ENCODE assay signal across 19 mouse cellular contexts in genomic region chr5:97000524-97000923, GRCm38 (mm10). TPM values are rescaled to one million over a fixed set of nuclear protein-coding genes. Genes with fewer than 3 reads are reported as not detected.
DNase-seq lines count a peak whose midpoint lies in the region; ATAC-seq and TF ChIP-seq lines count a peak whose summit lies in the region.
"Had no signal": no experiment of that assay in that cellular context is flagged by ENCODE, and none has a peak within 500 bp of the region (broad histone marks: within the 10 kb centered on the region; RNA-seq: fewer than 3 reads in every experiment).

No protein-coding gene starts in this region.

- H3K4me1 ChIP-seq in heart, embryonic 11.5 days (ENCODE audit: control insufficient read depth, insufficient read depth, low read length), result peaks cover 9% of the 10 kb centered on the region; the same call in 1 of the 2 replicates
- H3K4me1 ChIP-seq in stomach, embryonic 14.5 days (ENCODE audit: control insufficient read depth, insufficient read depth, low read length), result peaks cover 28% of the 10 kb centered on the region; the same call in 1 of the 2 replicates
- H3K4me1 ChIP-seq in stomach, postnatal 0 days (replicated peaks; ENCODE audit: control insufficient read depth, insufficient read depth), result peaks cover 5% of the 10 kb centered on the region; the same call in 1 of the 2 replicates
- H3K4me1 ChIP-seq in limb, embryonic 10.5 days, result peaks cover 40% of the 10 kb centered on the region
- peaks cover 20% of the 10 kb centered on the region; the same call in 1 of the 2 replicates for H3K4me1 ChIP-seq in stomach, embryonic 15.5 days

- H3K9ac ChIP-seq in heart, embryonic 11.5 days (ENCODE audit: low read depth, low read length), result no peak overlapping the region
- H3K9ac ChIP-seq in stomach, embryonic 14.5 days (replicated peaks; ENCODE audit: low read depth, low read length), result no peak overlapping the region
- no peak overlapping the region for H3K9ac ChIP-seq in stomach, postnatal 0 days (ENCODE audit: low read length)
- H3K9ac ChIP-seq in stomach, embryonic 15.5 days, result no peak overlapping the region
- H3K9ac ChIP-seq: embryonic facial prominence, embryonic 15.5 days; forebrain, embryonic 13.5 days; kidney, embryonic 15.5 days; neural tube, embryonic 12.5 days had no signal

- H3K4me2 ChIP-seq in heart, embryonic 11.5 days, result peak overlapping the region; percentile 93
- H3K4me2 ChIP-seq in stomach, embryonic 14.5 days (replicated peaks; ENCODE audit: low read depth, low read length), result peak overlapping the region; percentile 14; the same call in 1 of the 2 replicates
- H3K4me2 ChIP-seq in stomach, postnatal 0 days (replicated peaks; ENCODE audit: low read depth), result no peak overlapping the region
- 0 out of 2 replicates have a peak overlapping the region, but pooled peaks have one; percentile 2 for H3K4me2 ChIP-seq in stomach, embryonic 15.5 days
- H3K4me2 ChIP-seq: embryonic facial prominence, embryonic 15.5 days; kidney, embryonic 15.5 days had no signal

- 81% methylated on average over 5 of the region's 5 CpGs for WGBS in heart, embryonic 11.5 days (ENCODE audit: insufficient replicate concordance)
- 72% methylated on average over 5 of the region's 5 CpGs for WGBS in stomach, embryonic 14.5 days
- WGBS in stomach, postnatal 0 days, result 58% methylated on average over 5 of the region's 5 CpGs
- 91% methylated on average over 5 of the region's 5 CpGs for WGBS in limb, embryonic 10.5 days
- 70% methylated on average over 5 of the region's 5 CpGs for WGBS in stomach, embryonic 15.5 days

- H3K27me3 ChIP-seq in heart, embryonic 11.5 days (ENCODE audit: control insufficient read depth, insufficient read depth, low read length), result peaks cover 8% of the 10 kb centered on the region; the same call in 1 of the 2 replicates
- H3K27me3 ChIP-seq in stomach, embryonic 14.5 days (ENCODE audit: control insufficient read depth, insufficient read depth, low read length), result no peaks in the 10 kb centered on the region
- H3K27me3 ChIP-seq in stomach, postnatal 0 days (ENCODE audit: control insufficient read depth, insufficient read depth, low read length), result no peaks in the 10 kb centered on the region
- no peaks in the 10 kb centered on the region for H3K27me3 ChIP-seq in limb, embryonic 10.5 days (ENCODE audit: low read depth, poor library complexity, severe bottlenecking)
- no peaks in the 10 kb centered on the region for H3K27me3 ChIP-seq in stomach, embryonic 15.5 days (replicated peaks)
- H3K27me3 ChIP-seq: embryonic facial prominence, embryonic 15.5 days; forebrain, embryonic 13.5 days; kidney, embryonic 15.5 days; neural tube, embryonic 12.5 days had no signal

- no peak for TF ChIP-seq CTCF in stomach, postnatal 0 days (IDR thresholded peaks at IDR 0.05; ENCODE audit: low read depth)

- no peak for DNase-seq in heart, adult 9 months (ENCODE audit: low spot score in 2 of 2)
- no peak for DNase-seq in stomach, postnatal 0 days (ENCODE audit: low spot score)
- peak; percentile 13 for DNase-seq in limb, embryonic 10.5 days (ENCODE audit: low spot score)
- no peak for DNase-seq in left cerebral cortex, adult 18-20 months (ENCODE audit: low spot score in 2 of 2)
- no peak for DNase-seq in retina, postnatal 1 day
- DNase-seq: cerebellum, adult 9-11 months; layer of hippocampus, postnatal 36 days; lung, adult 18-20 months; right cerebral cortex, postnatal 25 days; thymus, postnatal 25 days had no signal

- no peak overlapping the region for H3K27ac ChIP-seq in heart, embryonic 11.5 days (ENCODE audit: low read depth, low read length)
- H3K27ac ChIP-seq in stomach, embryonic 14.5 days (ENCODE audit: low read length), result no peak overlapping the region
- H3K27ac ChIP-seq in stomach, postnatal 0 days (replicated peaks), result no peak overlapping the region
- H3K27ac ChIP-seq in limb, embryonic 10.5 days, result no peak overlapping the region
- no peak overlapping the region for H3K27ac ChIP-seq in stomach, embryonic 15.5 days
- H3K27ac ChIP-seq: embryonic facial prominence, embryonic 15.5 days; forebrain, embryonic 13.5 days; macrophage; neural tube, embryonic 12.5 days had no signal

- peak overlapping the region; percentile 87; the same call in 1 of the 2 replicates for H3K4me3 ChIP-seq in heart, embryonic 11.5 days (ENCODE audit: low read depth, low read length)
- H3K4me3 ChIP-seq in stomach, embryonic 14.5 days (ENCODE audit: low read depth, low read length), result no peak overlapping the region
- no peak overlapping the region for H3K4me3 ChIP-seq in stomach, postnatal 0 days (ENCODE audit: low read depth, low read length)
- H3K4me3 ChIP-seq in limb, embryonic 10.5 days, result no peak overlapping the region
- no peak overlapping the region for H3K4me3 ChIP-seq in stomach, embryonic 15.5 days (replicated peaks)
- H3K4me3 ChIP-seq: embryonic facial prominence, embryonic 15.5 days; forebrain, embryonic 13.5 days; kidney, embryonic 15.5 days; neural tube, embryonic 12.5 days had no signal

- no peaks in the 10 kb centered on the region for H3K9me3 ChIP-seq in heart, embryonic 11.5 days (replicated peaks; ENCODE audit: control insufficient read depth, low read length)
- no peaks in the 10 kb centered on the region for H3K9me3 ChIP-seq in stomach, embryonic 14.5 days (ENCODE audit: control insufficient read depth, low read depth, low read length)
- no peaks in the 10 kb centered on the region for H3K9me3 ChIP-seq in stomach, postnatal 0 days (ENCODE audit: control insufficient read depth, low read length)
- H3K9me3 ChIP-seq in limb, embryonic 10.5 days (replicated peaks), result no peaks in the 10 kb centered on the region
- H3K9me3 ChIP-seq in stomach, embryonic 15.5 days, result no peaks in the 10 kb centered on the region
- H3K9me3 ChIP-seq: embryonic facial prominence, embryonic 15.5 days; forebrain, embryonic 13.5 days; kidney, embryonic 15.5 days; neural tube, embryonic 12.5 days had no signal

- H3K36me3 ChIP-seq in heart, embryonic 11.5 days (ENCODE audit: control insufficient read depth, insufficient read depth, low read length), result no peaks in the 10 kb centered on the region
- H3K36me3 ChIP-seq in stomach, embryonic 14.5 days (ENCODE audit: control insufficient read depth, insufficient read depth, low read length), result no peaks in the 10 kb centered on the region
- no peaks in the 10 kb centered on the region for H3K36me3 ChIP-seq in stomach, postnatal 0 days (ENCODE audit: control insufficient read depth, insufficient read depth, low read length)
- H3K36me3 ChIP-seq in limb, embryonic 10.5 days, result no peaks in the 10 kb centered on the region
- H3K36me3 ChIP-seq in stomach, embryonic 15.5 days, result no peaks in the 10 kb centered on the region
- H3K36me3 ChIP-seq: embryonic facial prominence, embryonic 15.5 days; kidney, embryonic 15.5 days; neural tube, embryonic 12.5 days had no signal

- ATAC-seq in heart, embryonic 11.5 days (replicated peaks; ENCODE audit: insufficient number of reproducible peaks, low FRiP score, low TSS enrichment), result no peak
- ATAC-seq in stomach, embryonic 14.5 days (ENCODE audit: insufficient number of reproducible peaks, insufficient read depth, low FRiP score, low read depth), result no peak
- ATAC-seq in stomach, postnatal 0 days (ENCODE audit: low FRiP score, low TSS enrichment), result no peak
- no peak for ATAC-seq in stomach, embryonic 15.5 days (ENCODE audit: insufficient read depth, low FRiP score, low read depth)
- ATAC-seq: forebrain, embryonic 13.5 days; hindbrain, embryonic 16.5 days had no signal

- TF ChIP-seq EP300 in stomach, postnatal 0 days (optimal IDR thresholded peaks at IDR 0.05), result no peak

RNA-seq across cellular contexts. Expression of gene Bmp2k, which starts 3.0 kb away (rescaled TPM):
- polyA plus RNA-seq in heart, embryonic 11.5 days (2014; fragmentation: Nextera tagmentation; extraction: Ambion mirVana), result 10.0 and 12.7 TPM in 2 replicates
- 13.4 and 13.5 TPM in 2 replicates for polyA plus RNA-seq in stomach, embryonic 14.5 days (2014; fragmentation: Nextera tagmentation; extraction: Ambion mirVana)
- polyA plus RNA-seq in stomach, postnatal 0 days (2015; fragmentation: Nextera tagmentation; extraction: Ambion mirVana), result 10.6 and 11.9 TPM in 2 replicates
- 7.5 and 8.5 TPM in 2 replicates for polyA plus RNA-seq in limb, embryonic 10.5 days (2016; fragmentation: Nextera tagmentation; extraction: Ambion mirVana)
- polyA plus RNA-seq in stomach, embryonic 15.5 days (2015; fragmentation: Nextera tagmentation; extraction: Ambion mirVana), result 13.8 and 15.0 TPM in 2 replicates
- total RNA-seq in left cerebral cortex, adult 18-20 months (2021), result 10 to 100 TPM; 10.8 to 11.6 TPM
